Mouse (Mus musculus) small intestine, adult 2 months (tissue): ENCODE data around the gene Rreb1. TPM values are rescaled to one million over a fixed set of nuclear protein-coding genes. Genes with fewer than 3 reads are reported as not detected.

ENCODE experiments used
- H3K27ac ChIP-seq: fragments of 200-500 bp; 2 replicates; pipeline ENCODE4 v1.5.1; 2012; ENCODE audit warnings: low read depth, low read length, control low read depth, inconsistent platforms; ENCODE audit not compliant: insufficient read depth
- H3K27me3 ChIP-seq: fragments of 200-500 bp; 2 replicates; pipeline ENCODE4 v1.6.1; 2012; ENCODE audit warnings: mild to moderate bottlenecking, moderate library complexity, low read length, inconsistent platforms; ENCODE audit not compliant: control insufficient read depth, insufficient read depth
- H3K36me3 ChIP-seq: fragments of 200-500 bp; 2 replicates; pipeline ENCODE4 v1.6.1; 2012; ENCODE audit warnings: mild to moderate bottlenecking, low read length, control low read depth, inconsistent platforms; ENCODE audit not compliant: control insufficient read depth, insufficient read depth
- H3K4me1 ChIP-seq: fragments of 200-500 bp; 2 replicates; pipeline ENCODE4 v1.6.1; 2012; ENCODE audit warnings: low read length, inconsistent platforms, mixed read lengths; ENCODE audit not compliant: control insufficient read depth, insufficient read depth, insufficient read length
- H3K4me3 ChIP-seq: fragments of 200-500 bp; 2 replicates; pipeline ENCODE4 v1.5.1; 2012; ENCODE audit warnings: low read depth, mild to moderate bottlenecking, control low read depth, inconsistent platforms, low read length, moderate library complexity
- CTCF ChIP-seq: fragments of 200-500 bp; IDR thresholded peaks from 2 replicates; pipeline ENCODE4 v1.5.1; 2012; ENCODE audit warnings: low read depth, mild to moderate bottlenecking, control low read depth, inconsistent platforms, low read length, moderate library complexity, mixed read lengths; ENCODE audit not compliant: insufficient replicate concordance, insufficient read length; ENCODE audit errors: extremely low read depth
- POLR2A ChIP-seq: fragments of 200-500 bp; IDR thresholded peaks from 2 replicates; pipeline ENCODE4 v1.6.1; 2012; ENCODE audit warnings: low read depth, mild to moderate bottlenecking, control low read depth, inconsistent platforms, low read length, moderate library complexity
- WGBS: fragments of 180-500 bp; shearing (Covaris S2); methylation state at CpG from one replicate; pipeline ENCODE4 v1.1.7; 2018; 5-methylcytosine and 5-hydroxymethylcytosine counted together
- polyA plus RNA-seq: library from polyadenylated mRNA; depleted of rRNA; stranded (reverse); fragments of >200 nt; gene quantifications from 2 replicates; pipeline ENCODE4 v1.2.3, GENCODE M21; 2012

The Rreb1 gene
- polyA plus RNA-seq, 1 experiment: 28.2 TPM

DNA sequence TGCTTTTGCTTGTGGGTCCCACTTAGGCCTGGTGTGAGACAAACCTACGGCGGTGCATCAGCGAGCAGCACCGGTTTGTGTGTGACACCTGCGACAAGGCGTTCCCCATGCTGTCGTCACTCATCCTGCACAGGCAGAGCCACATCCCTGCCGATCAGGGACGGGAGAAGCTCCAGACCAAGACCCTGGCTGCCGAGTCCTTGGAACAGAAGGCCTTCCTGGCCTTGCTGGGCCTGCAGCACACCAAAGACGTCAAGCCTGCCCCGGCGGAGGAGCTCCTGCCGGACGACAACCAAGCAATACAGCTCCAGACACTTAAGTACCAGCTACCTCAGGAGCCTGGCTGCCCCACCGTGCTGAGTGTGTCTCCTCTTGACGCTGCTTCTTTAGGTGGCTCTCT lies 151.3 kb downstream of the Rreb1 start:
- 95% methylated on average over 17 of the region's 17 CpGs for WGBS
- peaks cover 67% of the 10 kb centered on the region for H3K36me3 ChIP-seq
- TF ChIP-seq CTCF (no peak), POLR2A (no peak)
- no peaks in the 10 kb centered on the region for H3K27me3 ChIP-seq
- no peaks in the 10 kb centered on the region for H3K4me1 ChIP-seq
- H3K4me3 ChIP-seq: no peak overlapping the region
- H3K27ac ChIP-seq: no peak overlapping the region

GRCm38 (mm10) chr13:37930091-37930490 lies 151.9 kb downstream of the Rreb1 start:
- H3K27ac ChIP-seq: no peak overlapping the region
- no peak overlapping the region for H3K4me3 ChIP-seq
- H3K36me3 ChIP-seq: peaks cover 67% of the 10 kb centered on the region
- no peaks in the 10 kb centered on the region for H3K27me3 ChIP-seq
- 85% methylated on average over 13 of the region's 13 CpGs for WGBS
- H3K4me1 ChIP-seq: no peaks in the 10 kb centered on the region
- no peak for TF ChIP-seq CTCF
- TF ChIP-seq POLR2A: no peak

- Histone ChIP-seq H3K4me3 (no peak overlapping the region), H3K27me3 (no peaks in the 10 kb centered on the region), H3K36me3 (peaks cover 70% of the 10 kb centered on the region), H3K4me1 (no peaks in the 10 kb centered on the region), H3K27ac (no peak overlapping the region)
- 96% methylated on average over 23 of the region's 23 CpGs for WGBS
- no peak for TF ChIP-seq CTCF
- no peak for TF ChIP-seq POLR2A
Observed at GRCm38 (mm10) chr13:37930621-37931020, 152.4 kb downstream of the Rreb1 start.

DNA sequence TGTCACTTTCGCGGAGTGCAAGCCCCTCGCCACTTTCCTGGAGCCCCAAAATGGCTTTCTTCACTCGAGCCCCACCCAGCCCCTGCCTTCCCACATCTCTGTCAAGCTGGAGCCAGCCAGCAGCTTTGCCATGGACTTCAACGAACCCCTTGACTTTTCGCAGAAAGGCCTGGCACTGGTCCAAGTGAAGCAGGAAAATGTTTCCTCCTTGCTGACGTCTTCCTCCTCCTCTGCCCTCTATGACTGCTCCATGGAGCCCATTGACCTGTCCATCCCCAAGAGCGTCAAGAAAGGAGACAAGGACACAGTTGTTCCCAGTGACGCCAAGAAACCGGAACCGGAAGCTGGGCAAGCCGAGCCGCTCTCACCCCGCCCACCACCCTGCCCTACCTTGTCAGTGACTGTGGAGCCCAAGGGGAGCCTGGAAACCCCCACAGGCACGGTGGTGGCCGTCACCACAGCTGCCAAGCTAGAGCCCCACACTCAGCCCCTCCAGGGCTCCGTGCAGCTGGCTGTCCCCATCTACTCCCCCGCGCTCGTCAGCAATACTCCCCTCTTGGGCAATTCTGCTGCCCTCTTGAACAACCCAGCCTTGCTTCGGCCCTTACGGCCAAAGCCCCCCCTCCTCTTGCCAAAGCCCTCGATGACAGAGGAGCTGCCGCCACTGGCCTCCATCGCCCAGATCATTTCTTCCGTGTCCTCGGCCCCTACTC lies 153.2 kb downstream of the Rreb1 start:
- WGBS: 76% methylated on average over 27 of the region's 27 CpGs

GRCm38 (mm10) chr13:37934075-37934474 lies 155.9 kb downstream of the Rreb1 start:
- H3K4me3 ChIP-seq: no peak overlapping the region
- H3K27ac ChIP-seq: no peak overlapping the region
- no peaks in the 10 kb centered on the region for H3K4me1 ChIP-seq
- WGBS: 75% methylated on average over 4 of the region's 4 CpGs
- TF ChIP-seq POLR2A (no peak), CTCF (no peak)
- no peaks in the 10 kb centered on the region for H3K27me3 ChIP-seq
- H3K36me3 ChIP-seq: peaks cover 65% of the 10 kb centered on the region

More for the DNA sequence above, 153.2 kb downstream of the Rreb1 start:
- H3K27ac ChIP-seq: no peak overlapping the region
- H3K36me3 ChIP-seq: peaks cover 74% of the 10 kb centered on the region
- H3K27me3 ChIP-seq: no peaks in the 10 kb centered on the region
- TF ChIP-seq POLR2A (no peak), CTCF (no peak)
- no peaks in the 10 kb centered on the region for H3K4me1 ChIP-seq
- no peak overlapping the region for H3K4me3 ChIP-seq

DNA sequence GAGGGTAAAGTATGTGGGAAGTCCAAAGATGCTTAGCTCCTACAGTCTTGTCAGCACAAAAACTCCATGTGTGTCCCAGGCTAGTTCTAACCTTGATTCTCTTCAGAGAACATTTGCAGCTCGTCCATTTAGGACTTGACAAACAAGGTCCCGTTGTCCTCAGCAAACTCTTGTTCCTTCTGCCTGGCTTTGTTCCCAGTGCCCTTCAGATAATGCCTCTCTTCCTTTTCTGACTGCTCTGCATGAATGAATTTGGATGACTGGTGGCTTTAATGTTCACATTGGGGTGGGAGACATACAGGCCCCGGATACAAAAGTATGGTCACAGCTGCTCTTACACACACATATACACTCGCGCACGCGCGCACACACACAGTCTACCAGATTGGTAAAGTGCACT lies 156.7 kb downstream of the Rreb1 start:
- Histone ChIP-seq H3K4me1 (peaks cover 2% of the 10 kb centered on the region; the same call in 1 of the 2 replicates), H3K36me3 (peaks cover 56% of the 10 kb centered on the region), H3K27me3 (no peaks in the 10 kb centered on the region)

DNA sequence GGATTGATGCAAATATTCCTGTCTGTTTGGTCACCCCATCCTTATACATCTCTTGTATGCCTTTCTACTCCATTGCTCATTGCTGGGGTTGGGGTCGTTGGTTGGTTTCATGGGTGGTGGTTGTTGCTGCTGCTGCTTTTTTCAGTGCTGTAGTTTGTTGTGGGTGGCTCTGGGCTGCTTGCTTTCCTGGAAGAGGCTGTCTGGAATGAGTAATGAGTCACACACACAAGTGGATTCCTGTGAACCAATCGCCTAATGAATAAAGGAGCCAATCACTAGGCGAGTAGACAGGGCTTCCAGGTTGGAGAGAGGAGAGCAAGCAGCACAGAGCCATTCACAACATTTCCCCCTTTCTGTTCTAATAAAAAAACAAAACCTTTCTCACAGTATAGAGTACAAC lies 158.2 kb downstream of the Rreb1 start:
- peaks cover 43% of the 10 kb centered on the region for H3K36me3 ChIP-seq
- no peak overlapping the region for H3K27ac ChIP-seq
- H3K4me1 ChIP-seq: peaks cover 11% of the 10 kb centered on the region; the same call in 1 of the 2 replicates
- H3K4me3 ChIP-seq: no peak overlapping the region
- TF ChIP-seq CTCF: no peak
- no peak for TF ChIP-seq POLR2A
- no peaks in the 10 kb centered on the region for H3K27me3 ChIP-seq
- WGBS: 78% methylated on average over 3 of the region's 3 CpGs

More for the DNA sequence above, 156.7 kb downstream of the Rreb1 start:
- H3K27ac ChIP-seq: no peak overlapping the region
- 78% methylated on average over 8 of the region's 8 CpGs for WGBS
- TF ChIP-seq POLR2A: no peak
- TF ChIP-seq CTCF: no peak
- no peak overlapping the region for H3K4me3 ChIP-seq
